Mouse (Mus musculus) adrenal gland, adult 8-10 months (tissue): ENCODE results near the gene Fbxo31. TPM values are rescaled to one million over a fixed set of nuclear protein-coding genes. Genes with fewer than 3 reads are reported as not detected.
"Not testable (repeated sequence)": the region's sequence is repeated elsewhere in the genome, so short reads cannot be mapped to it uniquely, and the experiment has no call there.

Experiments
- DNase-seq: peaks from one replicate; pipeline ENCODE4 v3.0.0; 2022
- total RNA-seq, 4 experiments: library from RNA; stranded (reverse); gene quantifications; 2 replicates each; pipeline ENCODE4 v1.2.4; 2022

The Fbxo31 gene
- 10 to 100 TPM; 33.4 to 52.9 (median 41.8) TPM for total RNA-seq

DNA sequence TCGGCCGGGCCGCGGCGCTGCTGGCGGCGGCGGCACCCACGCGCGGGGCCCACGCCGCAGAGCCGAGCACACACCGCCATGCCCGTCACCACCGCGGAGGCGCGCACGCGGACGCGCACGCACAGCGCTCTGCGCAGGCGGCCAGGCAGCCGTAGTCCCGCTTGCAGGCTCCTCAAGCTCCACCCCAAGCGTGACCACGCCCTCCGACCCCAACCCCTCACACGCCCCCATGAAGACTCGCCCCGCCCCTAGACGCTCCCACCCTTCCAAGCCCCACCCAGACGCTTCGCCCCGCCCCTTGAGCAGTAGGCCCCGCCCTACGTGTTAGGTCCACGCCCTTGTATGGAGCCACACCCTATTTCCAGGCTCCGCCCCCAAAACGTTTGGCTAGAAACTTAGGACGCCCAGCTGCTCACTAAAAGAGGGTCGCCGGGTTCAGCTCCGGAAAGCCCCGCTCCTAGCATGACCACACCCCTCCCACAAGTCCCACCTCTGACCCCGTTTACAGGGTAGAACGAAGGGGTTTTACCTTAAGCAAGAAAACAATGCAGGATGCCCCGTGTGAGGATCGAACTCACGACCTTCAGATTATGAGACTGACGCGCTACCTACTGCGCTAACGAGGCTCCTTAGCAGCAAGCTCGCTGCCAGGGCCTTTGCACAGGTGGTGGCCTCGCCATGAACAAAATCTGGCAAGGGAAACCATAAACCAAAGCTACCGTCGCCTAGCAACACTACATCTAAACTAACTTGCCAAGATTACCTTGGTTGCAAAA is at the start of gene Fbxo31:
Gene Fbxo31 (minus strand): TSS at position 131 of the 776 bp plus-strand sequence.
- DNase-seq, result peak; percentile 92

DNA sequence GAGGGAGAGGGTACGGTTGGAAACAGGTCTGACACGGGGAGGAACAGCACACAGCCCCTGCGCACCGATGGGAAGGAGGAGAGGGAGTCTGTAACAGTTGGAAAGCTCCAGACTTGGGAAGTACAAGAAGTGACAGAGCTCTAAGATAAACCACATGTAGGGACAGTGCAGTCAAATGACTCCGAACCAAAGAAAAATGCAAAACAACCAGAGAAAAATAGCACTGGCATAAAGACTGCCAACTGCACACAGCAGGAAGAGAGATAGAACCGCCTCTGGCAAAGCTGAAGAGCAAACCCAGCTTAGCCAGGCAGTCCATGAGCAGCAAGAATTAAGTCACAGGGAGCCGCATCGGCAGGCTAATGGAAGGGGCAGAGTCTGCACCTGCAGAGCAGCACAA is 44.4 kb upstream of the Fbxo31 start:
- DNase-seq, result no peak

DNA sequence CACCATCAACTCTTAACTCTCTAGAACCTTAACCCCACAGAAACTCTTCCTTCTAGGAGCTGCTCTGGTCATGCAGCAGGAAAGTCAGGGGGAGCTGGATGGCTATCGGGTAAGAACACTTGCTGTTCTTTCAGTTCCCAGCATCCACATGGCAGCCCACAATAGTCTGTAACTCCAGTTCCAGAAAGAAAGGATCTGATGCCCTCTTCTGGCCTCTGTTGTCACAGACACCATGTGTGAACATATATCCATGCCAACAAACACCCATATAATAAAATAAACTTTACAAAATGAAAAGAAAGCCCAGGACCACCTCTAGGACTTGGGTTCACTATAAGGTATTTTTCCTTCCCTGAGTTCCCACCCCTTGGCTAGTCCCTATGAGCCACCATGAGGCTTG is 43.3 kb upstream of the Fbxo31 start:
- DNase-seq, result no peak

DNA sequence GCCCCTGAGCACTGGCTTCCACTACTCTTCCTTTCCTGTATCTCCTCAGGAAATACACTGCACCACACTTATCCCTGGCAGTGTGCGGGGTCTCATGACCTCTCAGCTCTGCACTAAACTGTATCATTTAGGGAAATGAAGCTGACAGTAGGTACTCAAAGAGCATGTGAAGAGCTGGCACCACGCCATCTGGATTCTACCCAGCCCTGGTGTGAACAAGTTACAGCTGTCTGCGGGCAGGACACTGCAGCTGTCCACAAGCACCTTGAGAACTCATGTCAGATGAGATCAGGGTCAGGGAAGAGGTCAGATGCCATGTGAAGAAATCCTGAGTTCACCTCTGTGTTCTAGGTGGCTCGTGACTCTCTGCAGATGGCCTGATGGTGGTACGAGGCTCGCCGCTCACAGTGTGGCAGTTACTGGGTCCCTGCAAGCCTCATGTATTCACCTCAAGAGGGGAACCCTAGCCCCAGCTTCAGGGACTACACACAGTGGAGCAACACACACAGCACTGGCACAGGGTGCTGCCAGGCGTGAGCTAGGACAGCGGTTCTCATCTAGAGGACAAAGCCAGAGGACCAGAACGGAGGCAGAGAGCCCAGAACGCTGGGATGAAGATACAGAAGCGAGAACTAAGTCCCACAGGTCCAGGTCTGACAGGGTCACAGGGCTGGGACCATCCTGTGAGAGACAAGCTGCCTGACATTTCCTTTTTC is 42.4 kb upstream of the Fbxo31 start:
- DNase-seq, result peak; percentile 63

DNA sequence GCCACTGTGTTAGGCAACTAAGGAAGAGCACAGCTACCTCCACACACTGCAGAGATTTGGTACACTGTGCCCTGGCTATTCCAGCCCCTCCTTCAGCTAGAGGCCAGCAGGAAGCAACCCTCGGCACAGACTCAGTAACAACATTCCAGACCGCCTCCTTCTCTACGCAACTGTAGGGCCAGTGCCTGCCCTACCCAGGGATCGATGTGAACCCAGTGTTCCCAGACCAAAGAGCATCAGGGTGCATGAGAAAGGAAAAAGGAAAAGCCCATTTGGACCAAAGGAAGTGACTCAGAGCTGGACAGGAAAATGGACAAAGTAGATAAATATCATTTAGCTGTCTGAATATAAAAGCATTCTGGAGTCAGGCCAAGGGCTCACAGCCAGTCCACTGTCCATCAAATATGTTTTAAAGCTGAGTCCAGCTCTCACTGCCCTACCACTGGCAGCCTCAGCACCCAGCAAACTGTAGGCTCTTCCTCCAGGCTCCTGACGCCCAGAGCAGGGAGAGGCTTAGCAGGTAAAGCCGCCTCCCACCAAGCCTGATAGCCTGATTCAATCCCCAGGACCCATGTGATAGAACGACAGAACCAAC is 40.9 kb upstream of the Fbxo31 start:
- peak; percentile 62 for DNase-seq

DNA sequence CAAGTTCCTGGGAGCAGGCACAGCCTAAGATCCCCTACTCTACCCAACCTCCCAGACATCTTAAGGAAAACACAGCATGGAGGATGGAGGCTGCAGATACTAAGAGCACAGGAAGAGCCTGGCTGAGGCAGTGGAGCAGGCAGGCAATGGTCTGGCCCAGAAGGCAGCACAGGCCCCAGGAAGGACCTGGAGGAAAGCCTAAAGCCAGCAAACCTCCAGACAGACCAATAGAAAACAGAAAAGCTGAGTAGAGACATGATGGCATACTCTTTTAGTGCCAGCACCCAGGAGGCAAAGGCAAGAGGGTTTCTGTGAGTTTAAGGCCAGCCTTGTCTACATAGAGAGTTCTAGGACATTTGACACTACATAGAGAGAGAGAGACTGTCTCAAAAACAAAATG is 34.8 kb upstream of the Fbxo31 start:
- no peak for DNase-seq

DNA sequence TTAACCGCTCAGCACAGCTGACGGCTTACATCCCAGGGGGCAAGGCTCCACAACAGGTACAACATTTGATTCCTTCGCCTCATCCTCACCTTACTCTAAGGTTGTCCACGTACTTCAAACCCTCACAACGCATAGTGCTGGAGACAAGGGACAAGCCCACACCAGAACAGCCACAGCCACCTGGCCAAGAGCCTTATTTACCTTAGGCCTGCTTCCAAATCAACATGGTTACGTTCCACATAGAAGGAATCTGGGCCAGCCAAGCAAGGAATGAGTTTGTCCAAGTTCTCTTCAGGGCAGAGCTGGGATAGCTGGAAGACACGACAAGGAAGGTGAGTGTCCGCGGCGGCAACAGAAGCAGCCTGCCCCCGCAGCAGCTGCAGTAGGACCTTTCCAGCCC is 31.3 kb upstream of the Fbxo31 start:
- DNase-seq, result no peak

DNA sequence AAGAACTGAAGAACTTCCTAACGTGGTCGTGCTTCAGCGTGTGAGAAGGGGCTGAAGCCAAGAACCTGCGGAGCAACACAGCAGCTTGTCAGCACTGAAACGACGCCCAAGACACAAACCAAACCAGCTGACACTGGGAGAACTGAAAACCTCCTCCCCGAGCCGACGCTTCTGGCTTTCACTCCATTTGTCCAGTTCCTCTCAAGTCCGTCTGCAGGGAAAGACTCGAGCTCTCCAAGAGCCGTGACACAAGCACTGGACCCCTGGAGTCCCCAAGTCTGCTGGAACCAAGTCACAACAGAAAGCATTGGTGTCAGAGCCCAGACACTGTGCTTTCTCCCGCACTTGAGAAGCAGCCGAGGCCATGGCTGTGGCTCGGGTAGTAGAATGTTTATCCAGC is 30.6 kb upstream of the Fbxo31 start:
- no peak for DNase-seq

DNA sequence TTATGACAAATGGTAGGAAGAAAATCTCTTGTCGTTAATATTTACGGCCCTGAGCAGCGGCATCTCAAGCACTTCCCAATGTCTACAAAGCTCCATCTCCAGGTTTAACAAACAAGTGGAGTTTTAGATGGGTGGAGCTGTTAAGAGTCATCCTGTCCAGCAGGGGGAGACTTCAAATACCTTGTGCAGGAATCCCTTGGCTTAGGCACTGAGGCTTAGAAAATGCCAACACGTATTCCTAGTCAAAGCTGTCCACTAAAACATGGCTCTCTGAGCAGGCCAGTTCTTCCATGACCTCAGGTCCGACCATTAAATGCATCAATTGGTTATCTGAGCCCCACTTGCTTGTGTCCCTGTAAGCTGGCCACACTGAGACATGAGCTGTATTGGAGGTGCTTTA is 29.1 kb upstream of the Fbxo31 start:
- no peak for DNase-seq

DNA sequence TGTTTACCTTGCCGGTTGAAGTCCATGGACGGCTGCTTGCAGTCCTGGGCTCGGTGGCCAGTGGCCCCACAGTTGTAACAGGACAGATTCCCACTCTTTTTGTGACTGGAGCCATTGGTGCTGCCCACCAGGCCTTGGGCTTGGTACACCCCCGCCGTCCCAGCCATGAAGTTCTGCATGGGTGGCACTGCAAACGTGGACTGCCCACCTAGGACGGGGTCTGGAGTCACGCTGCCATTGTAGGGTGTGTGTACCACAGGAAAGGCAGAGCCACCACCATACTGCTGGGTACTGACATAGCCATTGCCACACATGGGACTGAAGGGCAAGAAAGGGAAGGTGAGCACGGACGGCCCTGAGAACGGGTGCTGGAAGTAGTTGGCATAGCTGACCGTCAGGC is 25.2 kb upstream of the Fbxo31 start:
- no peak for DNase-seq

DNA sequence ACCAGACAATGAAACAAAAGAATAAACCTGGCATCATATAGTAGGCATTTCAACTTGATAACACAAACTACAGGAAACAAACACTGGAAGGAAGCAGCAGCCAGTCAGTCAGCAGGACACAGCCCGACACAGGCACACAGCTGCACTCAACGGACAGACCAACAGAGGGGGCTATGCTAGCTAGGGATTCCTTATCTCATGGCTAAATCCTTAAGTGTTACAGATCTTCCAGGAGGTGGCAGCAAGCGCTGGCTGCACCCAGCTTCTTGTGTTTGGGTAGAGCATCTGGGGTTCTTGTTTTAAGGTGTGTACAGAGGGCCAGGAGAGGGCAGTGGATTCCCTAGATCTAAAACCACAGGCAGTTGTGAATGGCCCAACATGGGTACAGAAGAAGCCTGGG is 24.3 kb upstream of the Fbxo31 start:
- DNase-seq, result peak; percentile 64

DNA sequence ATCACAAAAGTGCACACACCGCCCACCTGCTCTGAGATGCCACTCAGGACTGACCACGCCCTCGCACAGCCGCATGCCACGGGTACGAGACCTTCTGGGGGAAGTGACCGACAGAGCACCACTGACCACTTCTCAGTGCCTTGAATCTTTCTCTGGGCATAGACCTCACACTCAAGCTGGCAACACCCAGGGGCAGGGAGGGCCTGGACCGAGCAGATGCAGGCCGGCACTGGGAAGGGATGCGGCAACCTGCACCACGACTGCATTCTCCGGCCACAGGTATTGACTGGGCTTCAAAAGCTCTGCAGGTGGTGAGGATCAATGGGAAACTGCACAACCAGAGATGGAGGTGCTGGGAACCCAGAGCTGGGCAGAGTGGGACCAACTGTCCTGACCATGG is 23.8 kb upstream of the Fbxo31 start:
- no peak for DNase-seq

DNA sequence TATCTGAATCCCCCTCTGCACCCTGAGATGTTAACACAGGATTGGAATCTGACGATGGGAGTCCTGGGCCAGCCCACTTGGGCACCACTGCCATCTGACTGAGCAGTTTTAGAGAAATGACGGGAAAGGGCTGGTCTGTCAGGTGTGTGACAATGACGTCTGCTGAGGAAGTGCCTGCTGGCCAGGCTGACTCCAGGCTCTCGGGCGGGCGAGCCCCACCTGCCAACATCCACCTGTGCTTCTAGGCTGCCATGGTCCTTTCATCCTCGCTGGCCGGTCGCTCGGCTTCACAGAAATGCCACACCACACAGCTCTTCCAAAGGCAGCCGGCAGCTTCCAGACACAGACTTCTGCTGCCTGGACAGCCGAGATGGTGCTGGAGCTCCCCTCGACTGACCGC is 21.2 kb upstream of the Fbxo31 start:
- no peak for DNase-seq

DNA sequence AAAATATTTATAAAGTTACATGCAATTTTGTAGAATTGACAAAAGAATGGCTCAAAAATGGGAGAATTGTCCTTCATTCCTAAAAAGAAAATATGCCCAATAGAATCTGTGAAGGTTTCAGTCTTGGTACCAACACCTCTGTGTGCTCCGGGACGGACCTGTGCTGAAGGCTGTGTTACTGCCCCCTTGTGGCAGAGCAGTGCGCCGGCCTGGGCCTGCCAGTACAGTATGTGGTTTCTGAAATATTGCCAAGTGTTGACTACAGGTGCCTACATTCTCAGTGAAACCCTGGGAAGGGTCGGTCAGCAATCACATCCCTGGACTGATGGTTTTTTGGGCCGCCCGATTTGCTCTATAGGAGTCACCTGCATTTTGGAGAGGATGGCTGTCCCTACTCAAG is 20.3 kb upstream of the Fbxo31 start:
- peak; percentile 73 for DNase-seq

DNA sequence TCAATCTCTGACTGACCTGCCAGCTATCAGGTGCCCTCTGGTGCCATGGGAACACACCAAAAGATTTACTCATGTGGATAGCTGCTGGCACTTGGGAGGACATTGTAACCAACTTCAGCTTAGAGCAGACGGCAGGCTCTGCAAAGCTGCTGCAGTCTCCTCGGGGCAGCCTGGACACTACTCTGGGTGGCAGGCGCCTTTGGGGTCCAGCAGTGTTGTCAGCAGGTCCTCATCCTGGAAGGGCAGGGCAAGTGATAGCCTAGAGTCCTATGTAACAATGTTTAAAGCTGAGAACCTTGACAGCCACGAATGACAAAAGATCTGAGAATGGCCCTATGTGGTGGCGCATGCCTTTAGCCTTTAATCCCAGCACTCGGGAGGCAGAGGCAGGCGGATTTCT is 19.6 kb upstream of the Fbxo31 start:
- DNase-seq, result no peak

DNA sequence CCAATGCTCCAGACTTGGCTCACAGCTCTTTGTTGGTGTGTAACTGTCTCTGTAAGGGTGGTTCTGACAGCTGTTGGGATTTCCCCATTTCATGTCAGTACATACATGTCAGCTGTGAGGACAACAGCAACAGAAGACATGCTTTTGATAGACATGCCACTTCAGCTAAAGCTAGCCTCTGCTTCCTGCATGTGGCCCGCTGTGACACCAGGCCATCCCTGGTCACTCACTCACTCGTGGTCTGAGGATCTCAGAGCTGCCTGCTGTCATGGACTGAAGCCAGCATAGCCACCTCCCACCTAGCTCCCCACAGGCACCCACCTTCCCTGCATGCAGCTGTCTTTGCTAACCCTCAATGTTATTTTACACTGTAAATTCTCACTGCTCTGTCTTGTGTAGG is 18.9 kb upstream of the Fbxo31 start:
- not testable (repeated sequence) for DNase-seq

DNA sequence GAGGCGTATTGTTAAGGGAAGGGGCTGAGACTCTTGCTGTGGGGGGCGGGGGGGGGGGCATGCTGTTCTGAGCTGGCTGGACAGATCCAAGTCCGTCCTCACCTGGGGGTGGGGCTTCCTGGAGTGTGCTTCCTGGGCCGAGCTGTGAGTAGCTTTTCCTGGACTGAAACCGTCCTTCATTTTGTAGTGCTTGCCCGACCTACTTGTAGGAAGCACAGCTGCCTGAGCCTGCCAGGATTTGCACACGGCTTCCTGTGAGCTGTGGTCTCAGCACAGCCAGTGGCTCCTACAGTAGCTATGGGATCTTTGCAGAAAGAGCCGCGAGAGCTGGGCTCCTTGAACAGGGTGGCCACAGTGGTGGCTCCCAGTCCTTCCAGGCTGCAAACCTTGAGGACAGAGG is 15.4 kb upstream of the Fbxo31 start:
- no peak for DNase-seq

DNA sequence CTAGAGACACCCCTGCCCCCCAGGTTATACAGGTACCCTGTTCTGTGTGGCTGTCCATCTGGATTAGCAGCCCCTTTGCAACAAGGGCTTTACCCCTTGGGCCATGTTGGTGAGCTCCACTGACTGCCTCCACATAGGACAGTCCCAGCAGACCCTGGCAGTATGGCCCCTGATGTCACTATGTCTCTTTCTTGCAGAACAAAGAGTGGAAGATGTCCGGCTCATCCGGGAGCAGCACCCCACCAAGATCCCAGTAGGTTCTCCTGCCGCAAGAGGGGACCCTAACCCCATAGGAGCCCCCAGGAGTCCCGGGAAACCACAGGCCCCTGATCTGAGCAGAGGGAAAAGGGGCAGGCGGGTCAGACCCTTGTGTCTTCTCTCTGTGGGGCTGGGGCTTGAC is 14.7 kb upstream of the Fbxo31 start:
- DNase-seq, result no peak

DNA sequence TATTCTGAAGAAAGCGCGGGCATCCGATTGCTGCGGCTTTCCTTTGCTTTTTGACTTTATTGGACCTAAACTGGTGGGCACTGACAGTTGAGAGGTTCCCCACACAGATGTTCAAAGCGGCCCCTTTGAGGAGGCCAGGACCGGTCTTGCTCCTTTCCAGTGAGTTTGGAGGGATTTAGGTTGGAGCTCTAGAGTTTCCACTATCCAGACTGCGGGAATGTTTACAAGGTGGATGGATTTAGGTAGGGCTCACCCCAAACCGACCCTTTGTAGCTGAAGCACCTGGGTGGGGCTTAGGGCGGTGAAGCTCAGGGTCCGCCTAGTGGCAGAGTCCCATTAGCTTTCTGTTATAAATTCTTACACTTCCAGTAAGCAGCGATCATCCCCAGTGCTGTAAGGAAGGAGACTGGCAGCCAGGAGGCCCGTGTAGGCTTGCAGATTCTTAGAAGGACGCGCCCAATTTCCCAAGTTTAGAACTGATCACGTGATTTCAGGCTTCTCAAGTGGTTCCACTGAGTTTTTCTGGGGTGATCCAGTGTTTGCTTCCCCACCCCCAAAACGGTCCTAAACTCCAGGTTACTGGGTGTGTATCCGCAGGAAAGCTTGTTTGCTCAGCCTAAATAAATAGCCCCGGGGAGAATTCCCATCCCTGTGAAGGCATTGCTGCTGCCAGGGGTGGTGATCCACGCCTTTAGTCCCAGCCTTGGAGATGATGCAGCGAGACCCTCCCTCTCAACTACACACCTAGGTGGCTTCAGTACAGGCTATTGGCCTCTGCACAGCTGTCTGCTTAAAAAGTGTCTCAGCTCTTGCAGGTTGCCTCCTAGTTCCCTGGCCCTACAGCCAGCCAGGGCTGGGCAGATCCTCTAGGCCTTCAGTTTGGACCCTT is 12.8 kb upstream of the Fbxo31 start:
- DNase-seq, result no peak

DNA sequence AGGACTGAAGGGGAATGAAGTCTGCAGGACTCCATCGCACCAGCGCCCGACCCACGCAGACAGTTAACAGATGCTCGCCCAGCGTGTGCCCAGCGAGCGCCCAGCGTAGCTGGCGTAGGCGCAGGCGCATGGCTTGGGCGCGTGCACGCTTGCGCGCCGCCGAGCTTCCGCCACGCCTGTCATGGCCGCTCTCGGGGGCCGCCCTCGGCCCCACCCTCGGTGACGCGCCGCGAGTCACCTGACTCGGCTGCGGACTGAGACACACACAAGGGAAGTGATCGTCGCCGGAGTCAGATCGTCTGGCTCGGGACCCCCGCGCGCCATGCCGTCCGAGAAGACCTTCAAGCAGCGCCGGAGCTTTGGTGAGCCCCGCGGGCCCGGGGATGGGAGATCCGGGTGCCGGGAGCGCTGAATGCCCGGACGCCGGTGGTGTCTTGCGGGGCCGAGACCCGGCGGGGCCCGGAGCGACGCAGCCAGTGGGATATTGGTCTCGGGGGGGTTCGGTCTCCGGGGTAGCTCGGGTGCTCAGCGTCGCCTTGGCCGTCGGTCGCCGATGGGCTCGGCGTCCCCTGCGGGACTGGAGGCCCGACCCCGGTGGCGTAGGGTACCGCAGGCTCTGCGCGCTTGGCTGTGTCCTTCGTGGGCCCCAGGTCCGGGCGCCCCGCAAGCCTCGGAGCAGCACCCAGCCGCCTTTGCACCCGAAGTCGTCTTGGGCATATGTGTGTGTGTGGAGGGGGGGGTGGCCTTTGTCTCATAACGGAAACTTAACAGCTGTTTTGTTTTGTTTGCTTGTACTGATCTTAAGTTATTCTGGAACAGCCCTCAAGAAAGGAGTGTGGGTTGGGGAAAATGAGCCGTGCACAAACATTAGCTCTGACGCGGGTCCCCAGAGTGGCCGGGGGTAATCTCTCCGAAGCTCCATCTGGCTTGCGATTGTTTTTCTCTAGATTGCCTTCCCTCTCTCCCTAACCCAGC is 11.9 kb upstream of the Fbxo31 start, which contains the start of gene Map1lc3b:
Gene Map1lc3b (plus strand): TSS at position 159 of the 975 bp plus-strand sequence.
- DNase-seq, result peak; percentile 91

DNA sequence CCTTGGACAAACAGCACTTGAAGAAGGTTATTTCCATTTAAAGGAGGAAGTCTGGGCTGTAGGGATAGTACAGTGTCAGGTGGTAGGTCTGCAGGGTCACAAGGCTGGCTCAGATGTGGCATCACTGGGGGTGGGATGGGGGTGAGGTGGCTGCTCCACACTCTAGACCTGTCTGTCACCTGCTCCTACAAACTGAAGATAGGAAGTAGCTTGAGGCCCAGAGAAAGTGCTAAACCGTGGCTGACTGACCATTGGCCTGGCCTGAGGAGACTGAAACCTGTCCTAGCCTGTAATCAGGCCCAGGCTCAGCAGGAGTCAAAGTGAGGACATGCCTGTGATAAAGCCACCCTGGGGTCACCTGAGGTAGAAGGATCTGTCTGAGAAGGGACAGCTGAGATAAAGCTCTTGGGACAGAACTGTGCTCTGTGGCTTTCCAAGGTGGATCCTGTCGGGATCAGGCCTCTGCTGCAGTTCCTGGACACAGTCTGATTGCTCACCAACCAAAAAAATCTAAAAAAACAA is 10.7 kb upstream of the Fbxo31 start:
- no peak for DNase-seq
